Mouse (Mus musculus): ENCODE results near the gene Ifna13. TPM values are rescaled to one million over a fixed set of nuclear protein-coding genes. Genes with fewer than 3 reads are reported as not detected.

Ifna13 gene
- polyA plus RNA-seq, 1 experiment from 2014 or later: not detected

GRCm38 (mm10) chr4:88634311-88634710, 9.9 kb downstream of the Ifna13 start, which contains the start of gene C87499:
Gene C87499 (minus strand): TSS chr4:88634411.
- no peaks in the 10 kb centered on the region for H3K27me3 ChIP-seq (ENCODE audit: low read depth, poor library complexity, severe bottlenecking)
- no peak within 1 kb of the TSS for H3K27ac ChIP-seq (replicated peaks)
- 88% methylated on average over 4 of the region's 4 CpGs for WGBS

DNA sequence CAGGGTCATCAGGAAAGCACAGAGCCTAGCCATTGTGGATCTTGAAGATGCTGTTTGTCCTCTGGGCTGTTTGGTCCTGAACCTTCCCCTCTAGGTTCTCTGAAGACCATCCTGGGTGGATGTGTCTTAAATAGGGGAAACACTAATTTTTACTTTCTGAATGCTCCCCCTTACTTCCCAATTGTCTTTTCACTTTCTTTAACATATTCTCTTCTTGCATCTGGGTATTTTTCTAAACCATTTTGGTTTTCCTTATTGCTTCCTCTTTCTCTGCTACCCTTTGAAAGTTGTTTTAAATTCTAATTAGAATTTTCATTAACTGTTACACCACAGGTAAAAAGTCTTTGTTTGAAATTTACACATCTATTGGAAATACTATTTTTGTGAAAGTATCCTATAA, 41.0 kb downstream of the Ifna13 start, which contains the start of gene Ifna12:
Gene Ifna12 (minus strand): TSS at position 101 of the 400 bp plus-strand sequence.
- H3K36me3 ChIP-seq: no peaks in the 10 kb centered on the region
- no peak for DNase-seq (ENCODE audit: low spot score)
- no peak within 1 kb of the TSS for H3K4me3 ChIP-seq
- no peaks in the 10 kb centered on the region for H3K9me3 ChIP-seq (replicated peaks)
- H3K27me3 ChIP-seq (ENCODE audit: low read depth, poor library complexity, severe bottlenecking): no peaks in the 10 kb centered on the region
- H3K4me1 ChIP-seq: no peaks in the 10 kb centered on the region
- H3K27ac ChIP-seq (replicated peaks): no peak within 1 kb of the TSS

More at GRCm38 (mm10) chr4:88634311-88634710, 9.9 kb downstream of the Ifna13 start, which contains the start of gene C87499:
- DNase-seq (ENCODE audit: low spot score): no peak
- Histone ChIP-seq H3K36me3 (no peaks in the 10 kb centered on the region), H3K9me3 (replicated peaks) (no peaks in the 10 kb centered on the region), H3K4me1 (no peaks in the 10 kb centered on the region), H3K4me3 (no peak within 1 kb of the TSS)

Other genes starting within 250 kb of the Ifna13 start
- 3.7 and 4.3 TPM in 2 replicates for gene Hacd4, start 205.5 kb downstream of the Ifna13 start, polyA plus RNA-seq (2016; fragmentation: Nextera tagmentation; extraction: Ambion mirVana)
- not detected in 2 replicates for gene Ifnb1, start 121.7 kb downstream of the Ifna13 start, polyA plus RNA-seq (2016; fragmentation: Nextera tagmentation; extraction: Ambion mirVana)
- gene Ifna15, start 86.2 kb downstream of the Ifna13 start, polyA plus RNA-seq (2016; fragmentation: Nextera tagmentation; extraction: Ambion mirVana): not detected in 2 replicates
- not detected in 2 replicates for gene Ifna14, start 72.7 kb downstream of the Ifna13 start, polyA plus RNA-seq (2016; fragmentation: Nextera tagmentation; extraction: Ambion mirVana)
- not detected in 2 replicates for gene Ifna9, start 52.1 kb downstream of the Ifna13 start, polyA plus RNA-seq (2016; fragmentation: Nextera tagmentation; extraction: Ambion mirVana)
- gene Ifna12, start 41.1 kb downstream of the Ifna13 start, polyA plus RNA-seq (2016; fragmentation: Nextera tagmentation; extraction: Ambion mirVana): not detected in 2 replicates
- not detected in 2 replicates for gene C87499, start 10.0 kb downstream of the Ifna13 start, polyA plus RNA-seq (2016; fragmentation: Nextera tagmentation; extraction: Ambion mirVana)
- gene Ifna16, start 32.5 kb upstream of the Ifna13 start, polyA plus RNA-seq (2016; fragmentation: Nextera tagmentation; extraction: Ambion mirVana): not detected in 2 replicates
- gene Ifna2, start 39.5 kb upstream of the Ifna13 start, polyA plus RNA-seq (2016; fragmentation: Nextera tagmentation; extraction: Ambion mirVana): not detected in 2 replicates
- gene Ifnab, start 46.9 kb upstream of the Ifna13 start, polyA plus RNA-seq (2016; fragmentation: Nextera tagmentation; extraction: Ambion mirVana): not detected in 2 replicates
- 0.80 and 1.1 TPM in 2 replicates for gene Gm26566, start 77.3 kb upstream of the Ifna13 start, polyA plus RNA-seq (2016; fragmentation: Nextera tagmentation; extraction: Ambion mirVana)
- gene Klhl9, start 78.0 kb upstream of the Ifna13 start, polyA plus RNA-seq (2016; fragmentation: Nextera tagmentation; extraction: Ambion mirVana): 95.6 and 111 TPM in 2 replicates
- gene Gm13271, start 110.4 kb upstream of the Ifna13 start, polyA plus RNA-seq (2016; fragmentation: Nextera tagmentation; extraction: Ambion mirVana): not detected in 2 replicates
- 0.19 and 0.32 TPM in 2 replicates for gene Gm13283, start 115.7 kb upstream of the Ifna13 start, polyA plus RNA-seq (2016; fragmentation: Nextera tagmentation; extraction: Ambion mirVana)
- 0.29 TPM in 1 of 2 replicates, not detected in the other for gene Gm13290, start 129.4 kb upstream of the Ifna13 start, polyA plus RNA-seq (2016; fragmentation: Nextera tagmentation; extraction: Ambion mirVana)
- not detected in 2 replicates for gene Gm13289, start 132.5 kb upstream of the Ifna13 start, polyA plus RNA-seq (2016; fragmentation: Nextera tagmentation; extraction: Ambion mirVana)
- gene Gm13272, start 135.4 kb upstream of the Ifna13 start, polyA plus RNA-seq (2016; fragmentation: Nextera tagmentation; extraction: Ambion mirVana): not detected in 2 replicates
- gene Ifnz, start 137.7 kb upstream of the Ifna13 start, polyA plus RNA-seq (2016; fragmentation: Nextera tagmentation; extraction: Ambion mirVana): 0.51 TPM in 1 of 2 replicates, not detected in the other
- gene Gm13276, start 141.2 kb upstream of the Ifna13 start, polyA plus RNA-seq (2016; fragmentation: Nextera tagmentation; extraction: Ambion mirVana): not detected in 2 replicates
- gene Gm13277, start 144.2 kb upstream of the Ifna13 start, polyA plus RNA-seq (2016; fragmentation: Nextera tagmentation; extraction: Ambion mirVana): not detected in 2 replicates
- not detected in 2 replicates for gene Gm13278, start 147.1 kb upstream of the Ifna13 start, polyA plus RNA-seq (2016; fragmentation: Nextera tagmentation; extraction: Ambion mirVana)
- gene Gm13275, start 150.0 kb upstream of the Ifna13 start, polyA plus RNA-seq (2016; fragmentation: Nextera tagmentation; extraction: Ambion mirVana): 0.34 TPM in 1 of 2 replicates, not detected in the other
- not detected in 2 replicates for gene Gm13279, start 152.9 kb upstream of the Ifna13 start, polyA plus RNA-seq (2016; fragmentation: Nextera tagmentation; extraction: Ambion mirVana)
- 0.62 TPM in 1 of 2 replicates, not detected in the other for gene Gm13285, start 155.2 kb upstream of the Ifna13 start, polyA plus RNA-seq (2016; fragmentation: Nextera tagmentation; extraction: Ambion mirVana)
- gene Gm13287, start 158.8 kb upstream of the Ifna13 start, polyA plus RNA-seq (2016; fragmentation: Nextera tagmentation; extraction: Ambion mirVana): not detected in 2 replicates
- gene Gm13288, start 161.1 kb upstream of the Ifna13 start, polyA plus RNA-seq (2016; fragmentation: Nextera tagmentation; extraction: Ambion mirVana): 0.09 TPM in 1 of 2 replicates, not detected in the other
- not detected in 2 replicates for gene Ifna7, start 171.8 kb upstream of the Ifna13 start, polyA plus RNA-seq (2016; fragmentation: Nextera tagmentation; extraction: Ambion mirVana)
- not detected in 2 replicates for gene Ifna11, start 175.5 kb upstream of the Ifna13 start, polyA plus RNA-seq (2016; fragmentation: Nextera tagmentation; extraction: Ambion mirVana)
- not detected in 2 replicates for gene Ifna6, start 183.0 kb upstream of the Ifna13 start, polyA plus RNA-seq (2016; fragmentation: Nextera tagmentation; extraction: Ambion mirVana)
- gene Ifna5, start 191.1 kb upstream of the Ifna13 start, polyA plus RNA-seq (2016; fragmentation: Nextera tagmentation; extraction: Ambion mirVana): not detected in 2 replicates
- not detected in 2 replicates for gene Ifna4, start 197.4 kb upstream of the Ifna13 start, polyA plus RNA-seq (2016; fragmentation: Nextera tagmentation; extraction: Ambion mirVana)
- not detected in 2 replicates for gene Ifna1, start 205.6 kb upstream of the Ifna13 start, polyA plus RNA-seq (2016; fragmentation: Nextera tagmentation; extraction: Ambion mirVana)
- gene Ifne, start 235.7 kb upstream of the Ifna13 start, polyA plus RNA-seq (2016; fragmentation: Nextera tagmentation; extraction: Ambion mirVana): not detected in 2 replicates